8 mouse cellular contexts compared by ENCODE assay signal in the genomic region with DNA sequence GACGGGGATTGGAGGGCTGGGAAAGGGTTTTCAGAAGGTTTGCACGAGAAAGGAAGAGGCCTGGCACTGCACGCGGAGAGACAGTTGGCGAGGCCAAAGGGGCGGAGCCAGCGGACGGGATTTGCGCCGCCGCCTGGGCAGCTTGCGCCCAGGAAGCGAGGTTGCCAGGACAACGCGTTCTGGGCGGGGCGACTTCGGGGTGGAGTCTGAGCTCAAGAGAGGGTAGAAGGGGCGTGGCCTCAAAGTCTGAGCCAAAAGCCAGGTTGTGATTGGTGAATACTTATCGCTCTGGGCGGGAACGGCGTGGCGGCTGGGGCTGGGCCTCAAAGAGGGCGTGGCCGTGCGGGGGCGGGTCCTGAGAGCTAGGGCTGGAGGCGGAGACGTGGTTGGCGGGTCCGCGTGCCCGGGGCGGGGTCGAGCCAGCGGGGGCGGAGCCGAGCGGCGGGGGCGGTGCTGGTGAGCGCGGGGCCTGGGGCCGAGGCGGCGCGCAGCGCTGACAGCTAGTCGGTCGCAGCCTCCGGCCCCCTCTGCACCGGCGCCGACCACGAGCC. TPM values are rescaled to one million over a fixed set of nuclear protein-coding genes. Genes with fewer than 3 reads are reported as not detected.
DNase-seq lines count a peak whose midpoint lies in the region; ATAC-seq lines count a peak whose summit lies in the region.

A gene (plus strand): TSS at position 487 of the 551 bp plus-strand sequence.

- peak; percentile 100 for DNase-seq in adrenal gland, postnatal 25 days
- DNase-seq in embryonic facial prominence, embryonic 11.5 days (ENCODE audit: low spot score) = peak; percentile 100
- peak; percentile 84 for DNase-seq in gonadal fat pad, adult 2 months (ENCODE audit: low read depth)
- DNase-seq in left cerebral cortex, postnatal 25 days (ENCODE audit: low spot score in 2 of 2) = peak; percentile 100
- peak; percentile 100 for DNase-seq in midbrain, embryonic 10.5 days (ENCODE audit: low spot score)
- DNase-seq in right cerebral cortex, postnatal 36 days (ENCODE audit: low spot score in 2 of 2) = peak; percentile 100
- DNase-seq in urinary bladder, postnatal 4 days (ENCODE audit: low spot score in 2 of 2) = peak; percentile 100

- peak within 1 kb of the TSS; percentile 94 for H3K4me2 ChIP-seq in embryonic facial prominence, embryonic 11.5 days (ENCODE audit: low read depth, low read length)
- peak within 1 kb of the TSS; percentile 100 for H3K4me2 ChIP-seq in intestine, embryonic 16.5 days (ENCODE audit: low read depth, low read length)

- no peaks in the 10 kb centered on the region for H3K9me3 ChIP-seq in embryonic facial prominence, embryonic 11.5 days (replicated peaks; ENCODE audit: control insufficient read depth, low read length)
- no peaks in the 10 kb centered on the region for H3K9me3 ChIP-seq in intestine, embryonic 16.5 days (ENCODE audit: control insufficient read depth, low read length)
- H3K9me3 ChIP-seq in midbrain, embryonic 10.5 days (replicated peaks) = no peaks in the 10 kb centered on the region

- peaks cover 5% of the 10 kb centered on the region for H3K27me3 ChIP-seq in embryonic facial prominence, embryonic 11.5 days (ENCODE audit: control insufficient read depth, insufficient read depth, low read length)
- H3K27me3 ChIP-seq in intestine, embryonic 16.5 days (replicated peaks; ENCODE audit: control insufficient read depth, insufficient read depth, low read length) = peaks cover 7% of the 10 kb centered on the region
- H3K27me3 ChIP-seq in midbrain, embryonic 10.5 days (ENCODE audit: low read depth, poor library complexity, severe bottlenecking) = peaks cover 72% of the 10 kb centered on the region

- peak within 1 kb of the TSS; percentile 29 for H3K9ac ChIP-seq in embryonic facial prominence, embryonic 11.5 days (replicated peaks; ENCODE audit: low read length)
- H3K9ac ChIP-seq in intestine, embryonic 16.5 days (ENCODE audit: low read depth, low read length) = peak within 1 kb of the TSS; percentile 74

- peaks cover 7% of the 10 kb centered on the region for H3K4me1 ChIP-seq in embryonic facial prominence, embryonic 11.5 days (ENCODE audit: control insufficient read depth, insufficient read depth, low read length)
- peaks cover 16% of the 10 kb centered on the region for H3K4me1 ChIP-seq in intestine, embryonic 16.5 days (ENCODE audit: control insufficient read depth, insufficient read depth, low read length)
- H3K4me1 ChIP-seq in midbrain, embryonic 10.5 days = peaks cover 48% of the 10 kb centered on the region

- no peak within 1 kb of the TSS for H3K27ac ChIP-seq in embryonic facial prominence, embryonic 11.5 days (replicated peaks; ENCODE audit: low read depth, low read length)
- peak within 1 kb of the TSS; percentile 58; the same call in 1 of the 2 replicates for H3K27ac ChIP-seq in intestine, embryonic 16.5 days (ENCODE audit: low read length)
- peak within 1 kb of the TSS; percentile 80 for H3K27ac ChIP-seq in midbrain, embryonic 10.5 days (replicated peaks)

- ATAC-seq in embryonic facial prominence, embryonic 11.5 days (replicated peaks; ENCODE audit: insufficient number of reproducible peaks, low FRiP score, low TSS enrichment, low read depth) = peak; percentile 83
- ATAC-seq in intestine, embryonic 16.5 days = peak; percentile 91

- H3K4me3 ChIP-seq in embryonic facial prominence, embryonic 11.5 days (ENCODE audit: low read depth, low read length) = peak within 1 kb of the TSS; percentile 51
- H3K4me3 ChIP-seq in intestine, embryonic 16.5 days (ENCODE audit: low read length) = peak within 1 kb of the TSS; percentile 66
- peak within 1 kb of the TSS; percentile 79 for H3K4me3 ChIP-seq in midbrain, embryonic 10.5 days

- no peaks in the 10 kb centered on the region for H3K36me3 ChIP-seq in embryonic facial prominence, embryonic 11.5 days (replicated peaks; ENCODE audit: control insufficient read depth, insufficient read depth, low read depth, low read length)
- H3K36me3 ChIP-seq in intestine, embryonic 16.5 days (ENCODE audit: control insufficient read depth, insufficient read depth, low read length) = no peaks in the 10 kb centered on the region
- H3K36me3 ChIP-seq in midbrain, embryonic 10.5 days = no peaks in the 10 kb centered on the region

- WGBS in embryonic facial prominence, embryonic 11.5 days = under 1% methylated on average over 42 of the region's 56 CpGs
- WGBS in intestine, embryonic 16.5 days = under 1% methylated on average over 41 of the region's 56 CpGs
- WGBS in midbrain, embryonic 10.5 days = under 1% methylated on average over 56 of the region's 56 CpGs

- intact Hi-C loops in left cerebral cortex, postnatal 25 days (cut with DNase I) = loop anchor here (2.0 kb wide), 1 partner anchor 161 kb away; no protein-coding TSS in a partner anchor

RNA-seq across cellular contexts. Expression of the gene that starts here (rescaled TPM):
- 2.0 and 3.1 TPM in 2 replicates for total RNA-seq in adrenal gland, postnatal 25 days (2021)
- 2.9 and 3.1 TPM in 2 replicates for polyA plus RNA-seq in embryonic facial prominence, embryonic 11.5 days (2014; fragmentation: Nextera tagmentation; extraction: Ambion mirVana)
- polyA plus RNA-seq in gonadal fat pad, adult 2 months (2012; rRNA removed) = 4.6 and 4.9 TPM in 2 replicates
- polyA plus RNA-seq in intestine, embryonic 16.5 days (2015; fragmentation: Nextera tagmentation; extraction: Ambion mirVana) = 3.8 and 4.6 TPM in 2 replicates
- 100 to 1,000 TPM; 295 to 302 TPM for total RNA-seq in left cerebral cortex, postnatal 25 days (2021)
- 17.5 and 19.4 TPM in 2 replicates for polyA plus RNA-seq in midbrain, embryonic 10.5 days (2016; fragmentation: Nextera tagmentation; extraction: Ambion mirVana)

Comparison
In these comparisons a context has a peak if more than half of its experiments do, and no peak if none do; other contexts are left out.
1. RNA of the gene that starts here (total RNA-seq): 295 to 302 TPM in left cerebral cortex, postnatal 25 days; 2.0 to 3.1 TPM in adrenal gland, postnatal 25 days; every median in the first group is over 10 times any median in the second.
2. Peak in every context shown above with its lines, with median percentiles within 50 percentile points of each other: DNase-seq and H3K4me3 ChIP-seq.